Mouse (Mus musculus): ENCODE measurements around the gene Wnt3a.
"Not testable (repeated sequence)": the region's sequence is repeated elsewhere in the genome, so short reads cannot be mapped to it uniquely, and the experiment has no call there.

The Wnt3a gene

DNA sequence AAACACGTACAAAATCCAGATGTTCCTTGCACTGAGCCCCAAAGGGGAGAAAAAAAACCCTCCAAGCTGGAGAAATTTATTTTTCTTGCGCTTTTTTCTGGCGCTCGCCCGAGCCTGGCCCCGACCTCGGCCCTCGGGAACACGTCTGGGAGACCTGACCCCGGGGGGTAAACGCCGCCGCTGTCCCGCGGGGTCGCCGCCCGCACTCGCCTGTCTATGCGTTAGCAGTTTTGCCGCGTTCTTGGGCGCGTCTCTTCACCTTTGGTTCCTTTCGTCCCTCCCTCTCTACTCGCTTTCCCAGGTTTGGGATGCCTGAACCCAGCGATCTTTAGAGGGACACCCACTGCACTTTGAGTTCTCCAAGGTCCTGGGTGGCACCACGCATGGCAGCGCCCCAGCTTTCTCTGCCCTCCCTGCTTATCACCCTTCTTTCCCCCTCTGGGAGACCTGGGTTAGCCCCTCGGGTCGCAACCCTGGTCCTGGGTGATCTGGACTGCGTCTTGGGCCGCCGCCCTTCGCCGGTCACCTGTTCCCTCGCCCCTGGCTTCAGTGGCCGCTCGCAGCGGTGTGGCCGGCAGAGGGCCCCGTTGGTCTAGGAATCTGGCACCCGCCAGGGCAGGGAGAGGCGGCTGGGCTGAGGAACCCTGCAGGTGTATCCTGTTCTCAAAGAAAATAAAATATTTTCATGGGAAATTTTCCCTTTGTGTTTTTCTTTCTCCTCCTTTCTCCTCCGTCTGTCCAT lies 17.0 kb upstream of the Wnt3a start:
- no peak for DNase-seq (ENCODE audit: low read depth)

- no peak for DNase-seq (ENCODE audit: low read depth)
These were observed 16.2 kb upstream of the Wnt3a start, which contains the start of gene Wnt9a for GRCm38 (mm10) chr11:59306461-59307421. Gene Wnt9a, plus strand, starts transcription at chr11:59306928.

DNA sequence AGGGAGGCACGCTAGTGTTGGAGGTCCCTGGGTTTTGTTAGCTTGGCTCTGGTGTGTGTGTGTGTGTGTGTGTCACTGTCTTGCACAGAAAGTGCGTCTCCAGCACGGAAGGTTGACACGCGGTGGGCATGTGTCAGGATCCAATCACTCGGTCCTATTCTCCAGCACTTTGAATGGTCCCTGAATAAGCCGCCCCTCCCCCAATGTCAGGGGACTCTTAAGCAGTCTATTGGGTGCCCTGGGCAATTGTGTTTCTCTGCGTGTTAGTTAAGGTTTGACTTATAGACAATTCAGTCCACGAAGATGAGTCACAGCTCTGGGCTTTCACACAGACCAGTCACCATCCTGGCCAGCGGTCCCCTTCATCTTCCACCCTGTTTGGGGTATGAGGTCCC lies 15.3 kb upstream of the Wnt3a start:
- DNase-seq (ENCODE audit: low read depth), result no peak

GRCm38 (mm10) chr11:59305008-59305820 lies 14.7 kb upstream of the Wnt3a start:
- no peak for DNase-seq (ENCODE audit: low read depth)

DNA sequence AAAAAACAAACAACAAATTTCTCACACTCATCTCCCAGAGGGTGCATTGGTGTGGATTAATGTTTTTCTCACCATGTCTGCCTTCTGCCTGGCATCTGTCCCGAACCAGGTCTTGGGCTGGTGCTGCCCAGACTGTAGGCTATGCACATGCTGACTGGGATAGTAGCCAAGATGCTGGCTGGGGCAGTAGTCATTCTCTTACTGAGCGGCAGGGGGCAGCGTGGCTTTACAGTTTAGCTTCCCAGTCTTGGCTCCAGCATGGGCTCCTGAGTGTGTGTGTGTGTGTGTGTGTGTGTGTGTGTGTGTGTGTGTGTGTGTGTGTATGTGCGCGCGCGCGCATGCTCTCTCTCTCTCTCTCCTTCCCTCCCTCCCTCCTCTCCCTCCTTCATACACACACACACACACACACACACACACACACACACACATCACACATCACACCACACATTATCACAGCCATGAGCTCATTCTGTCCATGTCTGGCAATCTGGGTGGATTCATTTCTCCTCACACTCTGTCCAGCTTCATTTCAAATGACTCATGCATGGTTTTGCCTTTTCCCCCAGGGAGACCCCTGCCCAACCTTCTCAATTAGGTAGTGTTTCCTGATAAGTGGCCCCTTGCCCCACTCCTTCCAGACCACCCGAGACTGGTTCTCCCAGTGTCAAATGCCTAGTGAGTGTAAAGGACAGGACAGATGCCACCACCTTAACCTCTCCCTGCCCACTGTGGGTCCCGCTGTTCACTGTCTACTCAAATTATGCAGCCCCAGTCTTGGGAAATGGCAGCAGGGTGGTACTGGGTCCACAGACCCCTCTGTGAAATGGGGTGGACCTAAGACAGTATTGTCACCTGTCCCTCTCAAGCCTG lies 12.4 kb upstream of the Wnt3a start:
- peak; percentile 70 for DNase-seq (ENCODE audit: low read depth)

DNA sequence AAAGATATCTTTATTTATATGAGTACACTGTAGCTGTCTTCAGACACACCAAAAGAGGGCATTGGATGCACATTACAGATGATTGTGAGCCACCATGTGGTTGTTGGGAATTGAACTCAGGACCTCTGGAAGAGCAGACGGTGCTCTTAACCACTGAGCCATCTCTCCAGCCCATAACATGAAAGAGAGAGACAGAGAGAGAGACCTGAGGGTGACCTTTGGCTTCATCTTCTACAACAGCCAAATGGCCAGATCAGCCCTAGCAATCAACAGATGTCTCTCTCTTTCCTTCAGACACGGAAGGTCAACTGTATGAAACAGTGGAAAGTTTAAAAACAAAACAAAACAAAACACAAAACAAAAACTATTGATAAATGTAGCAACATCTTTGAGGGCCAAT lies 10.5 kb upstream of the Wnt3a start:
- DNase-seq (ENCODE audit: low read depth), result not testable (repeated sequence)

DNA sequence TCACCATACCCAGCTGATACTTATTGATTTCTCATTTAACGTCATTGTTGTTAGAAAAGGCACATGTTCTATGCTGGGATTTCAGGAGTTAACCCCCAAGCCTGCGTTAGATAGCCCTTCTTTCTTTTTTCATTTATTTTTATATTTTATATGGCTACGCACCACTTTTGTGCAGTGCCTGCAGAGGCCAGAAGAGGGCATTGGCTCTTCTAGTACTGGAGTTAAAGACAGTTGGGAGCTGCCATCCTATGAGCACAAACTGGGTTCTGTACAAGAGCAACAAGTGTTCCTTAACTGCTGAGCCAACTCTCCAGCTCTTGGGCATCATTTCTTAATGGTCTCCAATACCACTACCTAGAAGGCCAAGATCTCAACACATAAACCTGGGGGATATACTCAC lies 9.6 kb upstream of the Wnt3a start:
- DNase-seq (ENCODE audit: low read depth), result peak; percentile 45

GRCm38 (mm10) chr11:59297941-59298340 lies 7.4 kb upstream of the Wnt3a start:
- no peak for DNase-seq (ENCODE audit: low read depth)

DNA sequence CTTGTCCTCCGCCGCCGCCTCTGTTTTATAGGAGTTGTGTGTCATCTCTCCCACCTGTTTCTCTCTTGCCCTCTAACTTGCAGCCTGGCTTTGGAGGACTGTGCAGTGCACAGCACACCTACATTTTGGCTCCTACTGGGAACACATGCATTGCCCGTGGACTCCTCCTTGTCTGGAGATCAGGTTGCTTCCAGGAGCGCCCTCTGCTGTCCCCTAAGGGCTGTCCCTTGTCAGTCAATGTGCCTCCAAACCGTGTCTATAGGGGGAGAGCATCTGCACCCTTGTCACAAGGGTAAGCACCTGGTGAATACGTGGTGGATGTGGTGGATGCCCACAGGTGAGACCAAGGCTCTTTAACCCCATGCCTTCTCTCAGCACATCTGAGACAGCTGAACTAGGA lies 3.1 kb upstream of the Wnt3a start:
- peak; percentile 56 for DNase-seq (ENCODE audit: low read depth)

DNA sequence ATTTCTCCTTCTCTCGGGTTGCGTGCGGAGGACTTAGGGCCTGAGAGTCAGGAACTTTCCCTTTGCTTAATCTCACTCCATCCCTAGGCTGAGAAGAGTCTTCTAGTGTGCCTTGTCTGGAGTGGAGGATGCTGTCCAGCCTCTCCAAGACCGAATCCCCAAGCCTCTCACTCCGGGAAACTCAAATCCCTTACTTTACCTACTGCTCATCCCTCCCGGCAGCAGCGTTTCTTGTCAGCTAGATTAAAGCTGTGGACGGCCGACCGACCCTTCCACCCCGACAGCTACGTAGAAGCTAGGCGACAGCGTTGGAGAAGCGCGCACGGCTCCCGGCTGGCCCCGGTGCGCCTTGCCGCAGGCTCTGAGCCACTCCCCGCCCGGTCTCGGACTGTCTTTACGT lies 846 bp downstream of the Wnt3a start:
- DNase-seq (ENCODE audit: low read depth), result no peak

DNA sequence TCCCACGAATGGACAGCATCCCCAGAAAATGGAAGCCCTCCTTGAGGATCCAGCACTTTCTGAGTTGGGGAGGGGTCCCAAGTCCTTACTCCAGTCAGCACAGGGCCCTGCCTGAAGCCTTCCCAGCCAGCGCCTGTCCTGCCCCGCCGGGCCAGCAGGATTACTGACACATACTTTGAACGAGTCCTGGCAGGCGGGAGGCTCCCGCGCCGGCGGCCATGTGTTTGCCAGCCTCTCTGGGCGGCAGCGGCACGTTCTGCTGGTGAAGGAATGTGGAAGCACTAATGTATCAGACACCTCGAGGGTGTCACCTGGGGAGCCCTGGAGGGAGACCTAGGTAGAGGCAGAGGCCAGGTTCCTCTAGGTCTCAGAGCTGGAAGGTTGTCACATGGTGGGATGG lies 6.4 kb downstream of the Wnt3a start:
- DNase-seq (ENCODE audit: low read depth), result no peak

- no peak for DNase-seq (ENCODE audit: low read depth)
These were observed 7.6 kb downstream of the Wnt3a start for GRCm38 (mm10) chr11:59282933-59283332.

GRCm38 (mm10) chr11:59282111-59282510 lies 8.4 kb downstream of the Wnt3a start:
- DNase-seq (ENCODE audit: low read depth), result no peak

GRCm38 (mm10) chr11:59278047-59278446 lies 12.5 kb downstream of the Wnt3a start:
- no peak for DNase-seq (ENCODE audit: low read depth)

- no peak for DNase-seq (ENCODE audit: low read depth)
These were observed 13.7 kb downstream of the Wnt3a start for GRCm38 (mm10) chr11:59276877-59277276.

DNA sequence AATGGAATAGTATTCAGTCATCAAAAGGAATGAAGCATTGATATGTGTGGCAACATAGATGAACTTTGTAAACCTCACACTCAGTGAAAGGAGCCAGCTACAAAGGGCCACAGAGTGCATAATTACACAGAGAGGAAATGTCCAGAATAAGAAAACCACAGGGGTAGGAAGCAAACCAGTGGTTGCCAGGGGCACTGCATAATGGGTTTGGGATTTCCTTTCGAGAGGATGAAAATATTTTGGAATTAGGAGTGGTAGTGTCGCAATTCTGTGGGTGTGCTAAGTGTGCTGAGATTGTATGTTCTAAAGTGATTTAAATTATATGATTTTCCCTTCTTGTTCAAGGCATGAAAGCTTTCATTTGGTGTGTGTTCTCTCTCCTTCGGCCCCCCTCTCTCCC lies 16.4 kb downstream of the Wnt3a start:
- DNase-seq (ENCODE audit: low read depth), result no peak

DNA sequence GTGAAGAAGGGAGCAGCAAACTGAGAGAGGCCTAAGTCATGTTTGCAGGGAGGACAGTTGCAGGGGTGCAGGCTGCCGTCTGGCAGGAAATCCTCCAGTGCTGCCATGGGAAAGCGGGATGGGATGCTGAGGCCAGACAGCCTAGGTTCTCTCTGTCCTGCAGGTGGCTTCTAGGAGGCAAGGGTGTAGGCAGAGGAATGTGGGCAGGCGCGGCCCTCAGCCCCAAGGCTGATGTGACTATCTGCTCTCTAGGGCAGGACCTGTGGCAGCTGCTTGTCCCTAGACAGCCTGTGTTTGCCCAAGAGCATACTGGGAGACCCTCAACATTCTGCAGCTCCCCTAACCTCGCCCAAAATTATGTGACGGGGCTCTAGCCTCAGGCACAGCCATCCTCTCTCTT lies 23.8 kb downstream of the Wnt3a start:
- no peak for DNase-seq (ENCODE audit: low read depth)

DNA sequence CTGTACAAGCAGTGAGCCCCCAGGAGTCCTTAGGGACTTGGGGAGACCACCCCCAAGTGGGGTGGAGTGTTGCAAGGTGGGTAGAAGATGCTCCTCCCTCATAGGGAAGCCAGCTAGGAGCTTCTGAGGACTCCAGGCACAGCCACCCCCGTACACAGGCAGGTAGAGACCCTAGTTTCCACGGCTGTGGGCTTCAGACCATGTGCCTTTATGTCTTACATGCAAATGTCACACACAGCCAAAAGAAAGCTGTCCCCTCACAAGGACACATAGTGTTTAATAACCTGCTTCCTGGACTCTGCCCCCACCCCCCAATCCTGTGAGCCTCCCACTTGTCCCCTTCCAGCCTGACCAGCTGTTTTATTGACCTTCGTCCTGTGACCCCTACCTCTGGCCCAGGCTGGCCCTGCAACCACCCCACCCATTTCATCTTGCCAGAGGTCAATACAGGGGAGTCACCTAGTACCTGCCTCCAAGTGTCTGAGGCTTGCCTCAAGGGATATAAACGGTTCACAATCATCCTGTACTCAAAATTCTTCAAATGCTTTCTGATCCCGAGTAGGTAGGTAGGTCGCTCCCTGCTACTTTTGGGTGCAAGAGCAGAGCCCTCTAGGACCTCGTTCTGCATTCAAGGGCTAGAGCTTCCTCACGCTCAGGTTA lies 25.3 kb downstream of the Wnt3a start:
- no peak for DNase-seq (ENCODE audit: low read depth)

GRCm38 (mm10) chr11:59264593-59264992 lies 26.0 kb downstream of the Wnt3a start:
- no peak for DNase-seq (ENCODE audit: low read depth)

DNA sequence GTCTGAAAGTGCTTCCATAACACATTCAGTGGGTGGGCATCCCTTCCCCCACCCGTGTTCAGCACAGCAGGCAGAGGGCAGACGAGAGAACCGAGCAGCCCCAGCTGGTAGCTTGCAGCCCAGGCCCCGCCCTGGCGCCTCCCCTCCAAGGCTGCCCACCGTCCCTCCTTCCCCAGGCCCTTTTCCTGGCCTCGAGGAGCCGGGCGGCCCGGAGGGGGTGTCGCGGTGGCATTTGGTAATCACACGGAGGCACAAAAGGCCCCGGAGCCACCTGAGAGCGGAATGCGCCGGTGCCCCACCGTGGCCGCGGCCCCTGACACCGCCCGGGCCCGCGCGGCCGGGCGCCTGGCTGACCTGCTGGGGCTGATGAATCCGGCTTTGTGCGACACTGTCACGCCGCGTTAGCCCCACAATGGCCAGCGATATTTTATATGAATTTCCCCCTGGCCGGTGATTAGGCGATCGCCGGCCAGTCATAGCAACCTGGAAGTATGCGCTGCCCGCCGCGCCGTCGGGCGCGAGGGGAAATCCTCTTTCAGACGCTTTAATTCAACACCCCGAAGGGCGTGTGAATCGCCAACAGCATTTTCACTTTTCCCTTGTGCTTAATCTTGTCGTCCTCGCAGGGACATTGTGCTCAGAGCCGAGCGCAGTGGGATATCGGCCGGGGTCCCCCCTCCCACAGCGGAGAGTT lies 26.5 kb downstream of the Wnt3a start:
- no peak for DNase-seq (ENCODE audit: low read depth)

All from induced T-regulatory cell, adult 2 months (primary cell).